Mouse (Mus musculus): ENCODE measurements around the gene Ubtd1. TPM values are rescaled to one million over a fixed set of nuclear protein-coding genes. Genes with fewer than 3 reads are reported as not detected.

Gene Ubtd1
- polyA plus RNA-seq, 1 experiment = 20.9 TPM

DNA sequence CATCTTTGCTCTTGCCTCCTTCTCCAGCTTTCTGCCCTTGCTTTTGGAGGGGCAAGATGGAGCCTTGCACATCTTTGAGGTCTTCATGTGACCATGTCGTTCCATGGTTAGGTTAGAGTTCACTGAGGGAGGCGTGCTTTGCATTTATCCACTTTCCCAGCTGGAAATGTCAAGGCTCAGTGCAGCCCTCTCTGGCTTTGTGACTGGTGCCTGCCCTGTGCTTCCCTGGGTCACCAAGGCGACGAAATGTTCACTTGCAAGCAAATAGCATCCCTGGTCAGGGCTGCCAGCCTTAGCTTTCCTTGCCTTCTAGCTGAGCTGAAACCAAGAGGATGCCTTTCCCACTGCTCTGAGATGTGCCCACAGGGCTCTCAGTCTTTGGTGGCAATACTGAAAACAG is 28.9 kb downstream of the Ubtd1 start:
- DNase-seq (ENCODE audit: low read depth) = no peak
- TF ChIP-seq CTCF (IDR thresholded peaks at IDR 0.05; ENCODE audit: borderline replicate concordance, extremely low read depth, insufficient read depth, insufficient read length) = no peak
- TF ChIP-seq POLR2A (IDR thresholded peaks at IDR 0.05; ENCODE audit: borderline replicate concordance, extremely low read depth, insufficient read depth, insufficient read length, poor library complexity, severe bottlenecking) = no peak

GRCm38 (mm10) chr19:42011123-42011522 is 29.6 kb downstream of the Ubtd1 start:
- TF ChIP-seq CTCF (IDR thresholded peaks at IDR 0.05; ENCODE audit: borderline replicate concordance, extremely low read depth, insufficient read depth, insufficient read length) = no peak
- TF ChIP-seq POLR2A (IDR thresholded peaks at IDR 0.05; ENCODE audit: borderline replicate concordance, extremely low read depth, insufficient read depth, insufficient read length, poor library complexity, severe bottlenecking) = no peak

DNA sequence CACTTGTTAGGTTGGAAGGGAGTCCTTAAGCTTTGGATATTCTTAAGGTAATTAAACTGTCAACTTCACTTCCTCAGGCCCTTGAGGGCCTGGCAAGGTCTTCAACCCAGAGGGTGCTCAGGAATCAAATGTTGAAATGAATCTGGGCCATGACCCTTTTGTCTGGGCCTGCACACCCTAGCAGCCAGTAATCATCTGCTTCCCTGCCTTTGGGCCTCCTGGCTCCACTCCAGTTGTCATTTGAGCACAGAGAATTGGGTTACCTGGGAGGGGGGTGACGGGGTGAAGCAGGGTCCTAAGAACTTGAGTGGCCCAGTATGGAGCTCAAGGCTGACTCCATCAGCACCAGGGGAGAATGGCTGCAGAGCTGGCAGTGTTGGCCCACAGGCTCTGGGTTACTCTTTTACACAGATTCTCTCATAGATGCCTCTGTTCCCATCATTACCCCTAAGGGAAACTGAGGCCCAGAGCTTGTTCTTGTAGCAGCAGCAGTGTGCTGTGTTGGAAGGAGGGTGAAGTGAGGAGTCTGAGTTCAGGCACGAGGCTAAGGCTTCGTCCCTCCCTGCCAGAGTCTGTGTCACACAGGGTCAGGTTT is 32.8 kb downstream of the Ubtd1 start:
- no peak for DNase-seq (ENCODE audit: low read depth)

More at GRCm38 (mm10) chr19:42011123-42011522, 29.6 kb downstream of the Ubtd1 start:
- no peak for DNase-seq (ENCODE audit: low read depth)

DNA sequence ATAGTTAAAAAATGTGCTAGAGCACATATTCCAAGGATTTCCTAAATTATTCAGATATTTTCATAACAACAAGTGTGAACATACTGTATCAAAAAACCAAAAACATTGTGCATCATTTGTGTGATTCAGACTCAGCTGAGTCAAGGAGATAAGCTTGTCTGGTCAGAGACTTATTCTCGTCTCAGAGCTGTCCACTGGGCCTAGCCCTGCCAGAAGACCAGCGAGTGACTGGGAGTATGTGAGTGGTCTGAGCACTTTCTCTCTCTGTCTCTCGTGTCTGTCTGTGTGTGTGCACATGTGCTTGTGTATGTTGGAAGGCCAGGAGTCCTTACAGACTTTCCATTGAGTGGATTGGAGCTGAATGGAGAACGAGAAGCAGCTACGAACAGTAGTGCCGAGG is 33.4 kb downstream of the Ubtd1 start:
- TF ChIP-seq CTCF (IDR thresholded peaks at IDR 0.05; ENCODE audit: borderline replicate concordance, extremely low read depth, insufficient read depth, insufficient read length) = no peak
- no peak for TF ChIP-seq POLR2A (IDR thresholded peaks at IDR 0.05; ENCODE audit: borderline replicate concordance, extremely low read depth, insufficient read depth, insufficient read length, poor library complexity, severe bottlenecking)
- DNase-seq (ENCODE audit: low read depth) = no peak

More for the DNA sequence above, 32.8 kb downstream of the Ubtd1 start:
- TF ChIP-seq CTCF (IDR thresholded peaks at IDR 0.05; ENCODE audit: borderline replicate concordance, extremely low read depth, insufficient read depth, insufficient read length) (no peak), POLR2A (IDR thresholded peaks at IDR 0.05; ENCODE audit: borderline replicate concordance, extremely low read depth, insufficient read depth, insufficient read length, poor library complexity, severe bottlenecking) (no peak)

DNA sequence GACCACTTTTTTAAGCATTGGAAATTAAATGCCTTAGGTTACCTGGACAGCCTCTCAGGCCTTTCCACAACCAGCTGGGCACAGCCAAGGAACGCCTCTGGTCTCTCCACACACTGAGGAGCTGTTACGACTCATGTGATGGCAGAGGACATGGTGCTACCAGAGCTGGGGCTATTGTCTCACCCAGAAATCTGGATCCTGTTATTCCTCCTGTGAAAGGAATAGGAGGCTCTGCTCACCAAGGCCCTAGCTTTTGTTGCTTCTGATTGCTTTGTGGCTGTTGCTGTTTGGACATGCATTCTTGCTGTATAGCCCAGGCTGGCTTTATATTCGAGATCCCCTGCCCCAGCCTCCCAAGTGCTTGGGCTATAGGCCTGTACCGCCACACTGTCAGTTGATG is 34.7 kb downstream of the Ubtd1 start:
- DNase-seq (ENCODE audit: low read depth) = no peak
- TF ChIP-seq POLR2A (IDR thresholded peaks at IDR 0.05; ENCODE audit: borderline replicate concordance, extremely low read depth, insufficient read depth, insufficient read length, poor library complexity, severe bottlenecking) = no peak
- TF ChIP-seq CTCF (IDR thresholded peaks at IDR 0.05; ENCODE audit: borderline replicate concordance, extremely low read depth, insufficient read depth, insufficient read length) = no peak

DNA sequence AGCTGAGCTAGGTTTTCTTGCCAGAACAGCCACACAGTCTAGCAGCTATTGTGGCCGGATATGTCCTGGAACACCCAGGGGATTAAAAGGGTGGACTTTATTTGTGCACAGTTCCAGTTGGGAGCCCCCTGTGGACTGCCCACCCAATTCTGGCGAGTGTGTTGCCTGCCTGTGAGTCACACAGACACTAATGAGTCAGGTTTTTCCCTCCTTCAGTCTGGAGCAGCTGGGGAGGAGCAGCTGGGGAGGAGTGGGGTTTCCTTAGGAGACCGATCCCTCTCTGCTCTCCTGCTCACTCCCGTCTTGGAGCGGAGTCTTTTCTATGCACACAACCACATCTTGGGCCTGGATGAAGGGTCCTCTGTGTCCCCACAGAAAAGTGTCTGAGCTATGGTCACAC is 35.3 kb downstream of the Ubtd1 start:
- TF ChIP-seq CTCF (IDR thresholded peaks at IDR 0.05; ENCODE audit: borderline replicate concordance, extremely low read depth, insufficient read depth, insufficient read length) (no peak), POLR2A (IDR thresholded peaks at IDR 0.05; ENCODE audit: borderline replicate concordance, extremely low read depth, insufficient read depth, insufficient read length, poor library complexity, severe bottlenecking) (no peak)
- DNase-seq (ENCODE audit: low read depth) = no peak

DNA sequence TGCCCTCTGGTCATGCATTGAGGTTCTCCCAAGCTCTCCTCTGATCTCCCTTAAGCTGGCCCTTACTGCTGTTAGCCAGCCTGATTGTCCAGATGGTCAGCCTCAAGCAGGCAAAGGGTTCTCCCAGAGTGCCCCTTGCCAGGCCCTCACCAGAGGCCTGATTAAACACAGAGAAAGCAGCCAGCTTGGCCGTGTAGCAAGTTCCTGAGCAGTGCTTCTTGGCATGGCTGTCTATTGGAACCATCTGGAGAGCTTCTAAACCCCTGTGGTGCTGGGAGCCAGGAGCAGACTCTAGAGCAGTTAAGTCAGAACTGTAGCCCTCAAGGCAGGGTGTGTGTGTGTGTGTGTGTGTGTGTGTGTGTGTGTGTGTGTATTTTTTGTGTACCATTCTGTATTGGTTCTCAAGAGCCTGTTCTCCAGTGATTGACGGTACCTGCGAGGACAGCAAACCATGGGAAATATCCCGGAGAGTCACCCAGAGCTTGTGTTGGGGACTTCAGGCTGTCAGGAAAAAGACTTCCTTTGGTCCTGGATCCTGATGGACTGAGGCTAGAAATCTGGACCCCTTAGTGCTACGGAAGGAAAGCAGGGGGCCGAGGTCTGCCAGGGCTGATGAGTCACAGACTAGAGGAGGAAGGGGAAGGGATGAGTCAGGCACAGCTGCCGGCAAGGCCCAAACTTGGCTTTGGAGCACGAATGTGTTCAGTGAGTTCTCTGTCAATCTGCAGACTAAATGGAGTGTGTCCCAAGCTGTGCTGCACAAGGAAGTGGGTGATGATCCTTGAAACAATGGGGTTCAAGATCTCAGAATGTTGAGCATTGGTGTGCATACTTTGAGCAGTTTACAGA is 36.1 kb downstream of the Ubtd1 start:
- TF ChIP-seq POLR2A (IDR thresholded peaks at IDR 0.05; ENCODE audit: borderline replicate concordance, extremely low read depth, insufficient read depth, insufficient read length, poor library complexity, severe bottlenecking) (no peak), CTCF (IDR thresholded peaks at IDR 0.05; ENCODE audit: borderline replicate concordance, extremely low read depth, insufficient read depth, insufficient read length) (no peak)
- DNase-seq (ENCODE audit: low read depth) = peak; percentile 54

DNA sequence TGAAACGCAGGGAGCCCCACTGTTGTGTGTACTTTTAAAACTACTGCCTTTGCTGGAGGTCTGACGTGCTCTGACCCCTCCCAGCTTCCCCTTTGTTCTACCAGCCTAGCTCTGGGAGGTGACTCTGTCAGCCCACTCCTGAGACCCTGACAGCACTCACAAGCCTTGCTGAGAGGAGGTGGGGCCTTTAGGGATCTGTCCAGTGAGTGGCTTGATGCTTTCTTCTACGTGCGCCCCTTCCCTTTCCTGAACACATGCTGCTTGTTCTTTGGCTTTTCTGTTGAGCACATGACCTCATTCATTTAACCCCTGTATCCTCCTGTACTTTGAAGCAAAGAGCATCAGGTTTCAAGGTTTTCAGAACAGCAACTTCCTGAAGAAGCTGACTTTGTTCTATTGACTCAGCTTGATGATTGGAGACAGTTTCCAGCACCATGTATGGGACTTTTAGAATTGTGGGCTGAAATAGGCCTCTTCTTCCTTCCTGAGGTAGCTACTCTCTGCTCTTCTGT is 37.5 kb downstream of the Ubtd1 start:
- no peak for DNase-seq (ENCODE audit: low read depth)
- TF ChIP-seq CTCF (IDR thresholded peaks at IDR 0.05; ENCODE audit: borderline replicate concordance, extremely low read depth, insufficient read depth, insufficient read length) = no peak
- no peak for TF ChIP-seq POLR2A (IDR thresholded peaks at IDR 0.05; ENCODE audit: borderline replicate concordance, extremely low read depth, insufficient read depth, insufficient read length, poor library complexity, severe bottlenecking)

DNA sequence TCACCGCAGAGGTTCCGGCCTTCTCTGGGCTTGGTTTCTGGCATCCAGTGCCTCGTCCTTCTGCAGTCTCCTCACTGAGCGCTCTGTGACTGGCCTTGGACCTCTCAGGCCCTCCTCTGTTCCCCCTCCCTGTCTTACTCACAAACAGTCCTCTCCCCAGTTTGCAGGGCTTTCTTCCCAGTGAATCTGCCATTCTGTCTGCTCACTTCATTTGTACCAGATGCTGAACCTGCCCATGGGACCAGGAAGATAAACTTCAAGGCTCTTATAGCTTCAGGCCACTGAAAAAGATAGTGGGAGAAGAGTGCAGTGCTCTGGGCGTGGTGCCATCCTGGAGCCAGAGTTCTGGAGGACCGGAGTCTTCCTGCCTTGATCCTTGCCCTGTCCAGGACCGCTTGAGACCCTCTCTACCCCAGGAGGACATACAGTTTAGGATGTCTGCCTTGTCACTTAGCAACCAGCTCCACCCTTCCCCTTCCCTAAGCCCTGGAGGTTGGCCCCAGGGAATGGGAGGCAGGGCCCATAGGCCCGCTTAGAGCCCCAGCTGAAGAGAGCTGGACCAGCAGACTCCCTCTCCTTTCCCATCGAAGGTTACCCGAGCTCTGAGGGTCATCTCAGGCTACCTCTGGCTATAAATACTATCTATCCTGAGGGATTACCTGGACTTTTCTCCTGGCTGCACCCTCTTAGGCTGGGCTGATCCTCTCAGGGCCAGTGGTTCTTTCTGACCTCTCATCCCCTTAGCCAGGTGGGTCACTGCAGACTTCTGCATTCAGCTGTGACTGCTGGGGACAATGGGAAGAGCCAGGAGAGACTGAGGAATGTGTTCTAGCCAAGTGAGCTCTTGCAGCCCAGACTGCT is 40.3 kb downstream of the Ubtd1 start:
- no peak for DNase-seq (ENCODE audit: low read depth)
- TF ChIP-seq POLR2A (IDR thresholded peaks at IDR 0.05; ENCODE audit: borderline replicate concordance, extremely low read depth, insufficient read depth, insufficient read length, poor library complexity, severe bottlenecking) = no peak
- no peak for TF ChIP-seq CTCF (IDR thresholded peaks at IDR 0.05; ENCODE audit: borderline replicate concordance, extremely low read depth, insufficient read depth, insufficient read length)

- TF ChIP-seq POLR2A (IDR thresholded peaks at IDR 0.05; ENCODE audit: borderline replicate concordance, extremely low read depth, insufficient read depth, insufficient read length, poor library complexity, severe bottlenecking) (no peak), CTCF (IDR thresholded peaks at IDR 0.05; ENCODE audit: borderline replicate concordance, extremely low read depth, insufficient read depth, insufficient read length) (no peak)
- no peak for DNase-seq (ENCODE audit: low read depth)
These were observed 40.9 kb downstream of the Ubtd1 start for GRCm38 (mm10) chr19:42022542-42022848.

GRCm38 (mm10) chr19:42026158-42026557 is 44.6 kb downstream of the Ubtd1 start:
- no peak for TF ChIP-seq POLR2A (IDR thresholded peaks at IDR 0.05; ENCODE audit: borderline replicate concordance, extremely low read depth, insufficient read depth, insufficient read length, poor library complexity, severe bottlenecking)
- peak; percentile 96 for TF ChIP-seq CTCF (IDR thresholded peaks at IDR 0.05; ENCODE audit: borderline replicate concordance, extremely low read depth, insufficient read depth, insufficient read length)
- DNase-seq (ENCODE audit: low read depth) = peak; percentile 77
